8 mouse cellular contexts compared by ENCODE assay signal in genomic region chr11:105181126-105181637, GRCm38 (mm10). TPM values are rescaled to one million over a fixed set of nuclear protein-coding genes. Genes with fewer than 3 reads are reported as not detected.
DNase-seq lines count a peak whose midpoint lies in the region; ATAC-seq lines count a peak whose summit lies in the region.

No protein-coding gene starts in this region.

- peak; percentile 96 for ATAC-seq in hindbrain, embryonic 13.5 days (ENCODE audit: low FRiP score)

- H3K36me3 ChIP-seq in hindbrain, embryonic 13.5 days = peaks cover 16% of the 10 kb centered on the region

- no peaks in the 10 kb centered on the region for H3K27me3 ChIP-seq in hindbrain, embryonic 13.5 days

- peaks cover 41% of the 10 kb centered on the region for H3K4me1 ChIP-seq in hindbrain, embryonic 13.5 days (replicated peaks)

- peak overlapping the region; percentile 98 for H3K9ac ChIP-seq in hindbrain, embryonic 13.5 days

- H3K27ac ChIP-seq in hindbrain, embryonic 13.5 days = peak overlapping the region; percentile 97

- under 1% methylated on average over 47 of the region's 60 CpGs for WGBS in hindbrain, embryonic 13.5 days

- DNase-seq in Muller cell, postnatal 12 days (ENCODE audit: inconsistent ontology term) = peak; percentile 96
- peak; percentile 88 for DNase-seq in cerebellum, adult 9-11 months
- DNase-seq in frontal cortex, postnatal 10 days (ENCODE audit: low spot score in 2 of 2) = peak; percentile 86 to 92
- peak; percentile 84 to 95 for DNase-seq in layer of hippocampus, postnatal 25 days (ENCODE audit: extremely low spot score in 1 of 2, low spot score in 1 of 2)
- peak; percentile 92 for DNase-seq in lung, postnatal 25 days (ENCODE audit: low spot score)
- peak; percentile 94 for DNase-seq in retina, embryonic 14.5 days (ENCODE audit: low spot score)
- DNase-seq in thymus, postnatal 4 days = peak; percentile 99

- peak overlapping the region; percentile 88 for H3K4me2 ChIP-seq in hindbrain, embryonic 13.5 days

- H3K4me3 ChIP-seq in hindbrain, embryonic 13.5 days = peak overlapping the region; percentile 99

- no peaks in the 10 kb centered on the region for H3K9me3 ChIP-seq in hindbrain, embryonic 13.5 days

RNA-seq across cellular contexts. Expression of gene Tlk2, which starts 2.6 kb away (rescaled TPM):
- polyA plus RNA-seq in hindbrain, embryonic 13.5 days (2015; fragmentation: Nextera tagmentation; extraction: Ambion mirVana) = 18.1 and 20.1 TPM in 2 replicates
- total RNA-seq in layer of hippocampus, postnatal 25 days (2021) = 10 to 100 TPM; 44.4 to 54.1 TPM

RNA-seq across cellular contexts. Expression of gene Gm10842, which starts 34.5 kb away (rescaled TPM):
- polyA plus RNA-seq in hindbrain, embryonic 13.5 days (2015; fragmentation: Nextera tagmentation; extraction: Ambion mirVana) = not detected in 2 replicates
- total RNA-seq in layer of hippocampus, postnatal 25 days (2021) = not detected

RNA-seq across cellular contexts. Expression of gene Mettl2, which starts 55.0 kb away (rescaled TPM):
- 29.9 and 32.5 TPM in 2 replicates for polyA plus RNA-seq in hindbrain, embryonic 13.5 days (2015; fragmentation: Nextera tagmentation; extraction: Ambion mirVana)
- total RNA-seq in layer of hippocampus, postnatal 25 days (2021) = 10 to 100 TPM; 16.8 to 17.7 TPM

Comparison
In these comparisons a context has a peak if more than half of its experiments do, and no peak if none do; other contexts are left out.
1. Peak in every context shown above with its lines: DNase-seq, ATAC-seq, H3K4me3 ChIP-seq and H3K27ac ChIP-seq.